Mouse (Mus musculus): ENCODE data around the gene Spx. TPM values are rescaled to one million over a fixed set of nuclear protein-coding genes. Genes with fewer than 3 reads are reported as not detected.

Spx gene
- polyA plus RNA-seq, 1 experiment from 2014 or later, result not detected

Other genes starting within 250 kb of the Spx start
- not detected in 2 replicates for gene Slco1a6, start 204.9 kb upstream of the Spx start, polyA plus RNA-seq (2014; fragmentation: Nextera tagmentation; extraction: Ambion mirVana)
- gene Iapp, start 115.0 kb upstream of the Spx start, polyA plus RNA-seq (2014; fragmentation: Nextera tagmentation; extraction: Ambion mirVana), result not detected in 2 replicates
- not detected in 2 replicates for gene Slco1a5, start 90.5 kb upstream of the Spx start, polyA plus RNA-seq (2014; fragmentation: Nextera tagmentation; extraction: Ambion mirVana)
- gene Pyroxd1, start 67.8 kb upstream of the Spx start, polyA plus RNA-seq (2014; fragmentation: Nextera tagmentation; extraction: Ambion mirVana), result 14.3 TPM in 2 replicates
- 18.1 and 18.5 TPM in 2 replicates for gene Recql, start 26.4 kb upstream of the Spx start, polyA plus RNA-seq (2014; fragmentation: Nextera tagmentation; extraction: Ambion mirVana)
- 71.4 and 73.1 TPM in 2 replicates for gene Golt1b, start 26.2 kb upstream of the Spx start, polyA plus RNA-seq (2014; fragmentation: Nextera tagmentation; extraction: Ambion mirVana)
- gene Gys2, start 59.7 kb downstream of the Spx start, polyA plus RNA-seq (2014; fragmentation: Nextera tagmentation; extraction: Ambion mirVana), result not detected in 2 replicates
- gene Ldhb, start 94.5 kb downstream of the Spx start, polyA plus RNA-seq (2014; fragmentation: Nextera tagmentation; extraction: Ambion mirVana), result 1,520 and 1,540 TPM in 2 replicates
- gene Kcnj8, start 158.2 kb downstream of the Spx start, polyA plus RNA-seq (2014; fragmentation: Nextera tagmentation; extraction: Ambion mirVana), result 14.5 and 16.5 TPM in 2 replicates